Mouse (Mus musculus) intestine, embryonic 16.5 days (tissue): ENCODE results near the gene Olfr1432. TPM values are rescaled to one million over a fixed set of nuclear protein-coding genes. Genes with fewer than 3 reads are reported as not detected.
"Not testable (repeated sequence)": the region's sequence is repeated elsewhere in the genome, so short reads cannot be mapped to it uniquely, and the experiment has no call there.

Experiments
- ATAC-seq: fragments of 200-750 bp; cut with Nextera tagmentation; 2 replicates; pipeline ENCODE4 v1.8.0; 2017; ENCODE audit warnings: moderate TSS enrichment, moderate library complexity
- H3K27ac ChIP-seq: fragments of 300-500 bp; sonication (generic); 2 replicates; pipeline ENCODE4 v1.5.1; 2014; ENCODE audit warnings: mild to moderate bottlenecking, low read length
- H3K27me3 ChIP-seq: fragments of 300-500 bp; sonication (generic); replicated peaks from 2 replicates; pipeline ENCODE4 v1.6.1; 2014; ENCODE audit warnings: low read length, control low read depth, mixed read lengths; ENCODE audit not compliant: control insufficient read depth, insufficient read depth
- H3K36me3 ChIP-seq: fragments of 300-500 bp; sonication (generic); 2 replicates; pipeline ENCODE4 v1.6.1; 2014; ENCODE audit warnings: low read length, control low read depth; ENCODE audit not compliant: control insufficient read depth, insufficient read depth
- H3K4me1 ChIP-seq: fragments of 300-500 bp; sonication (generic); 2 replicates; pipeline ENCODE4 v1.6.1; 2014; ENCODE audit warnings: low read length, control low read depth, mixed read lengths; ENCODE audit not compliant: control insufficient read depth, insufficient read depth
- H3K4me2 ChIP-seq: fragments of 300-500 bp; sonication (generic); 2 replicates; pipeline ENCODE4 v1.6.1; 2014; ENCODE audit warnings: low read depth, low read length, control low read depth
- H3K4me3 ChIP-seq: fragments of 300-500 bp; sonication (generic); 2 replicates; pipeline ENCODE4 v1.5.1; 2014; ENCODE audit warnings: mild to moderate bottlenecking, low read length
- H3K9ac ChIP-seq: fragments of 300-500 bp; sonication (generic); 2 replicates; pipeline ENCODE4 v1.6.1; 2014; ENCODE audit warnings: low read depth, low read length
- H3K9me3 ChIP-seq: fragments of 300-500 bp; sonication (generic); 2 replicates; pipeline ENCODE4 v1.6.1; 2016; ENCODE audit warnings: low read length, control low read depth; ENCODE audit not compliant: control insufficient read depth
- WGBS: fragments of 180-500 bp; shearing (Covaris S2); extraction: QIAGEN DNeasy Blood & Tissue Kit; methylation state at CpG from one replicate; pipeline ENCODE4 v1.1.7; 2014; 5-methylcytosine and 5-hydroxymethylcytosine counted together
- polyA plus RNA-seq: library from polyadenylated mRNA; unstranded; fragments of >200 nt; fragmentation: Nextera tagmentation; extraction: Ambion mirVana; gene quantifications from 2 replicates; pipeline ENCODE4 v1.2.1, GENCODE M21; 2015

The Olfr1432 gene
- polyA plus RNA-seq: not detected in 2 replicates

- not testable (repeated sequence) for H3K27me3 ChIP-seq, H3K4me2 ChIP-seq, H3K9me3 ChIP-seq, H3K9ac ChIP-seq, H3K27ac ChIP-seq, H3K4me1 ChIP-seq, H3K4me3 ChIP-seq, H3K36me3 ChIP-seq
- peak; percentile 46; the same call in 1 of the 2 replicates for ATAC-seq
These were observed at the start of gene Olfr1432 for GRCm38 (mm10) chr19:12232496-12232895. Gene Olfr1432 (minus strand): TSS chr19:12232596.

DNA sequence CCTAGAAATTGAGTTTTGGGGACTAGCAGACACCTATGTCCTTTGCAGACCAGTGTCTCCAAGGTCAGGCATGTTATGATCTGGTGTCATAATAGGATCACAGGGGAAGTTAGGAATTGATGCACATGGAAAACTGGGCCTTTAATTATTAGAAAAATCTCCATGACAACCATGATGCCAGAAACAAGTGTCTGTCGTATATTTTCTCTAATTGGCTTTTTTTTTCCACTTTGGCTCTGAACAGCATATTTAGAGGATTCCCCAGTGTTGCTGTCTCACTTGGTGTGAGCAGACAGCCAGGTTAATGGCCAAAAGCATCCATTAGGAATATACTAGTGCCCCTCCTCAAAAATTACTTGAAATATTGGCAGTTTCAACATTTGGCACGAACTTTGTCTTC is 47.2 kb upstream of the Olfr1432 start, which contains the start of gene Olfr1434:
Olfr1434 (plus strand) TSS at position 301 of the 400 bp plus-strand sequence.
- 76% methylated on average over 2 of the region's 2 CpGs for WGBS
- ATAC-seq: no peak
- no peaks in the 10 kb centered on the region for H3K9me3 ChIP-seq
- H3K4me1 ChIP-seq: no peaks in the 10 kb centered on the region
- H3K36me3 ChIP-seq: no peaks in the 10 kb centered on the region
- no peak within 1 kb of the TSS for H3K9ac ChIP-seq
- H3K27me3 ChIP-seq: no peaks in the 10 kb centered on the region
- no peak within 1 kb of the TSS for H3K27ac ChIP-seq
- no peak within 1 kb of the TSS for H3K4me2 ChIP-seq
- H3K4me3 ChIP-seq: no peak within 1 kb of the TSS

GRCm38 (mm10) chr19:12260732-12261131 is 28.3 kb upstream of the Olfr1432 start, which contains the start of gene Olfr235:
Gene Olfr235 (plus strand): TSS chr19:12261032.
- no peak within 1 kb of the TSS for H3K27ac ChIP-seq
- ATAC-seq: no peak
- no peaks in the 10 kb centered on the region for H3K4me1 ChIP-seq
- no peak within 1 kb of the TSS for H3K4me3 ChIP-seq
- H3K9ac ChIP-seq: no peak within 1 kb of the TSS
- H3K36me3 ChIP-seq: no peaks in the 10 kb centered on the region
- no peaks in the 10 kb centered on the region for H3K9me3 ChIP-seq
- 58% methylated on average over 1 of the region's 1 CpGs for WGBS
- no peak within 1 kb of the TSS for H3K4me2 ChIP-seq
- H3K27me3 ChIP-seq: no peaks in the 10 kb centered on the region

- Histone ChIP-seq H3K27me3 (no peaks in the 10 kb centered on the region), H3K27ac (no peak within 1 kb of the TSS), H3K4me2 (no peak within 1 kb of the TSS), H3K36me3 (no peaks in the 10 kb centered on the region), H3K9ac (no peak within 1 kb of the TSS), H3K4me3 (no peak within 1 kb of the TSS), H3K9me3 (no peaks in the 10 kb centered on the region), H3K4me1 (no peaks in the 10 kb centered on the region)
- no peak for ATAC-seq
- WGBS: 84% methylated on average over 1 of the region's 1 CpGs
These were observed 9.2 kb upstream of the Olfr1432 start, which contains the start of gene Olfr262 for GRCm38 (mm10) chr19:12241559-12241958. Gene Olfr262 (minus strand): TSS chr19:12241659.

DNA sequence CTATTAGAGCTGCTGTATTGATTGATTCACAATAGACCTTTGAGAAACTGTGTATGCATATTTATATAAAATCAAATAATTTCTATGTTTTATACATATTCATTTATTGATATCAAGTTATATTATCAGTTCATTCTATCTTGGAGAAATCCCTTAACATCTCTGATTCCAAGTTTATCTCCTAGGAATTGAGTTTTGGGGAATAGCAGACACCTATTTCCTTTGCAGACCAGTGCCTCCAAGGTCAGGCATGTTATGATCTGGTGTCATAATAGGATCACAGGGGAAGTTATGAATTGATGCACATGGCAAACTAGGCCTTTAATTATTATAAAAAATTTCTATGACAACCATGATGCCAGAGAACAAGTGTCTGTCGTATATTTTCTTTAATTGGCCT is 32.1 kb downstream of the Olfr1432 start, which contains the start of gene Olfr1431:
Olfr1431 (plus strand) TSS at position 301 of the 400 bp plus-strand sequence.
- H3K4me2 ChIP-seq: no peak within 1 kb of the TSS
- no peak within 1 kb of the TSS for H3K27ac ChIP-seq
- H3K4me3 ChIP-seq: no peak within 1 kb of the TSS
- H3K9me3 ChIP-seq: no peaks in the 10 kb centered on the region
- 76% methylated on average over 1 of the region's 1 CpGs for WGBS
- H3K27me3 ChIP-seq: no peaks in the 10 kb centered on the region
- H3K4me1 ChIP-seq: no peaks in the 10 kb centered on the region
- H3K9ac ChIP-seq: no peak within 1 kb of the TSS
- no peaks in the 10 kb centered on the region for H3K36me3 ChIP-seq
- no peak for ATAC-seq

- H3K4me3 ChIP-seq, H3K4me2 ChIP-seq, H3K9me3 ChIP-seq, H3K27me3 ChIP-seq, H3K36me3 ChIP-seq, H3K9ac ChIP-seq, H3K27ac ChIP-seq, H3K4me1 ChIP-seq, ATAC-seq: not testable (repeated sequence)
- 92% methylated on average over 4 of the region's 4 CpGs for WGBS
These were observed 33.3 kb downstream of the Olfr1432 start for GRCm38 (mm10) chr19:12199076-12199475.

Other genes starting within 250 kb of the Olfr1432 start
- gene Olfr1423, start 191.3 kb downstream of the Olfr1432 start, polyA plus RNA-seq: not detected in 2 replicates
- not detected in 2 replicates for gene Olfr1424, start 169.9 kb downstream of the Olfr1432 start, polyA plus RNA-seq
- not detected in 2 replicates for gene Olfr1425, start 154.9 kb downstream of the Olfr1432 start, polyA plus RNA-seq
- gene Olfr1426, start 140.6 kb downstream of the Olfr1432 start, polyA plus RNA-seq: not detected in 2 replicates
- not detected in 2 replicates for gene Olfr1427, start 129.3 kb downstream of the Olfr1432 start, polyA plus RNA-seq
- not detected in 2 replicates for gene Olfr1428, start 116.7 kb downstream of the Olfr1432 start, polyA plus RNA-seq
- not detected in 2 replicates for gene Olfr76, start 109.4 kb downstream of the Olfr1432 start, polyA plus RNA-seq
- not detected in 2 replicates for gene Olfr1555-ps1, start 62.5 kb downstream of the Olfr1432 start, polyA plus RNA-seq
- not detected in 2 replicates for gene Olfr1431, start 32.0 kb downstream of the Olfr1432 start, polyA plus RNA-seq
- gene Olfr262, start 9.1 kb upstream of the Olfr1432 start, polyA plus RNA-seq: not detected in 2 replicates
- not detected in 2 replicates for gene Olfr235, start 28.4 kb upstream of the Olfr1432 start, polyA plus RNA-seq
- gene Olfr1434, start 47.3 kb upstream of the Olfr1432 start, polyA plus RNA-seq: not detected in 2 replicates
- not detected in 2 replicates for gene Olfr1436, start 66.5 kb upstream of the Olfr1432 start, polyA plus RNA-seq
- gene Olfr1437, start 92.5 kb upstream of the Olfr1432 start, polyA plus RNA-seq: not detected in 2 replicates
- not detected in 2 replicates for gene Olfr1438-ps1, start 103.3 kb upstream of the Olfr1432 start, polyA plus RNA-seq
- gene Olfr1440, start 154.7 kb upstream of the Olfr1432 start, polyA plus RNA-seq: not detected in 2 replicates
- not detected in 2 replicates for gene Olfr1441, start 184.8 kb upstream of the Olfr1432 start, polyA plus RNA-seq
- not detected in 2 replicates for gene Pfpl, start 195.3 kb upstream of the Olfr1432 start, polyA plus RNA-seq
- gene Mpeg1, start 228.2 kb upstream of the Olfr1432 start, polyA plus RNA-seq: 0.97 and 1.0 TPM in 2 replicates